Mouse (Mus musculus): Measurements from ENCODE around the gene Fam102a. TPM values are rescaled to one million over a fixed set of nuclear protein-coding genes. Genes with fewer than 3 reads are reported as not detected.

Fam102a gene
- polyA plus RNA-seq, 1 experiment from 2014 or later, result 5.7 TPM

DNA sequence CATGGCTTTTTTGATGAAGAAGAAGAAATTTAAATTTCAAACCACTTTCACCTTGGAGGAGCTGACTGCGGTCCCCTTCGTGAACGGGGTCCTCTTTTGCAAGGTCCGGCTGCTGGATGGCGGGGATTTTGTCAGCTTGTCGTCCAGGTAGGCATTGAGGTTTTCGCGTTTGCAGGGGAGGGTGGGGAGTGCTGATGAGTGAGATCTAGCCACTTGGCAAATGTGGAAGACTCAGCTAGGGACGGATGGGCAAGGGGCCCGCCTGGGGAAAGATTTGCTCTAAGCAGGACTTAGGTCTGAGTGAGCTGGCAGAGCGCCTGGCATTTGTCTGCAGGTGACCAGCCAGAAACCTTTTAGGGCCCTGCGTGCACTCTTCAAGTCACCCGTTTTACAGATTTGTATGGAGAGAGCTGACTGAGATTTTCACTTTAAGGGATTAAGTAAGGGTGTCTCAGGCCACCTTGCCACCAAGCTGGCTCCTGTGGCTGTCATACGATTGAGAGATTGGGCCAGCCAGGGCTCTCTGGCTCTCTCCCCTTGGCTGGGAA is 1.0 kb downstream of the Fam102a start:
- peak overlapping the region; percentile 96 for H3K9ac ChIP-seq
- H3K4me2 ChIP-seq, result peak overlapping the region; percentile 88
- H3K4me1 ChIP-seq, result peaks cover 58% of the 10 kb centered on the region
- H3K36me3 ChIP-seq, result no peaks in the 10 kb centered on the region
- H3K27ac ChIP-seq (replicated peaks), result peak overlapping the region; percentile 93
- WGBS, result 2% methylated on average over 14 of the region's 14 CpGs
- H3K27me3 ChIP-seq (replicated peaks), result no peaks in the 10 kb centered on the region
- no peaks in the 10 kb centered on the region for H3K9me3 ChIP-seq
- peak overlapping the region; percentile 95 for H3K4me3 ChIP-seq
- no peak for ATAC-seq (ENCODE audit: extremely low read depth, insufficient number of reproducible peaks, low FRiP score, low TSS enrichment)

DNA sequence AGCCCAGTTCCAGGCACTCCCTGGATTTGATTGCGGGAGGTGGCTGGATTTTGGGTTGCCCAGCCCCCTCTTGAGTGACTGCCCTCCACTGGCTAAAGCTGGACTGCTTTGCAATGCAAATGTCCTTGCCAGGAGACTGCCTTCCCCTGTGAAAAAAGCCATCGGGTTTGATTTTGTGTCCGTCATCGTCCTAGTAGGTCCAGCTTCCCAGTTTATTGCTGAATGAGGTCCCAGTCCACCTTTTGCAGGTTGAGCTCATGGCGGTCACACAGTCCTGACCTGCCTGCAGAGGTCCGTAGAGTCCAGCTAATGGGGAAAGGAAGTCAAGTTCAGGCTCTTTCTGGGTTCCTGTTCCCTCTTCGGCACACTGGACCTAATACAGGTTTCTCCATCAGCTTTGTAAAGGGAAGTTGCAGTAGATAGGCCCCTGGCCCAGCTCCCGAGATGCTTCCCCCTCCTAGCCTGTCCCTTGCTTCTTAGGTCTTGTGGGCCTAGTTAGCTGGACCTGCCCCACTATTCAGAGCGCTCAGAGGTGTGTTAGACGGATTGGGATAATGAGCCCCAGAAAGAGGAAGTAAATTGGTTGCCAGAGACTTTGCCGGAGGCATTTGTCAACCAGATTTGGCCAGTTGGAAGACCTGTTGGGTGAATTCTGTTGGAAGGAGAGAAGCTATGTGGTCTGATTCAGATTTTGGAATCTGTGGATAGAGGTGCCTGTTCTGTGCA is 1.7 kb downstream of the Fam102a start:
- Histone ChIP-seq H3K4me2 (peak overlapping the region; percentile 88), H3K4me1 (peaks cover 60% of the 10 kb centered on the region), H3K36me3 (no peaks in the 10 kb centered on the region), H3K27ac (replicated peaks) (peak overlapping the region; percentile 93), H3K9me3 (no peaks in the 10 kb centered on the region), H3K4me3 (peak overlapping the region; percentile 95), H3K9ac (peak overlapping the region; percentile 96), H3K27me3 (replicated peaks) (no peaks in the 10 kb centered on the region)
- WGBS, result 6% methylated on average over 11 of the region's 11 CpGs
- no peak for ATAC-seq (ENCODE audit: extremely low read depth, insufficient number of reproducible peaks, low FRiP score, low TSS enrichment)

DNA sequence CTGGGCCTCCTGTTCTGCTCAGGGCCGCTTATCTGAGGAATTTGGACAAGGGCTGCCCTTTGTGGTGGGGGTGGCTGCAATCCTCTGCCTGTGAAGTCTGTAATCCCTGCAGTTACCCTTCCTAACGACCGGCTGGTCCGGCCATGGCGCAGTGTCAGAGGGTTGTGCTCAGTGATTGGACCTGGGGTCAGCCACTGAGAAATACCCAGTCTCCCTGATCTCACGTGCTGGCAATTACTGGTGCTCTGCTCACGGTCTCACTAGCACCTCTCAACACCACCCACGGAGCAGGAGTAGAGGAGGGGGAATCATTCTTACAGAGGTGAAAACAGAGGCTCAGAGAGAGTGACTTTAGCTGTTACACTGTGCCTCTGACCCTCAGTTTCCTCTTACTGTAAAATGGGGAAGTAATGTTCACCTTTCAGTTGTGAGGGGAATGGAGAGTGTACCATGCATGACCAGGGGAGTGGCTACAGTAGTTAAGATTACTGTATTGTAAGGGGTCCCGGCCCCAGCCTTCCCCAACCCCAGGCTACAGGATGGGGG is 2.3 kb downstream of the Fam102a start:
- peaks cover 63% of the 10 kb centered on the region for H3K4me1 ChIP-seq
- no peak for ATAC-seq (ENCODE audit: extremely low read depth, insufficient number of reproducible peaks, low FRiP score, low TSS enrichment)
- peak overlapping the region; percentile 96 for H3K9ac ChIP-seq
- peak overlapping the region; percentile 93 for H3K27ac ChIP-seq (replicated peaks)
- WGBS, result 15% methylated on average over 9 of the region's 9 CpGs
- H3K4me3 ChIP-seq, result peak overlapping the region; percentile 95
- peak overlapping the region; percentile 88 for H3K4me2 ChIP-seq
- H3K36me3 ChIP-seq, result no peaks in the 10 kb centered on the region
- no peaks in the 10 kb centered on the region for H3K27me3 ChIP-seq (replicated peaks)
- H3K9me3 ChIP-seq, result no peaks in the 10 kb centered on the region

DNA sequence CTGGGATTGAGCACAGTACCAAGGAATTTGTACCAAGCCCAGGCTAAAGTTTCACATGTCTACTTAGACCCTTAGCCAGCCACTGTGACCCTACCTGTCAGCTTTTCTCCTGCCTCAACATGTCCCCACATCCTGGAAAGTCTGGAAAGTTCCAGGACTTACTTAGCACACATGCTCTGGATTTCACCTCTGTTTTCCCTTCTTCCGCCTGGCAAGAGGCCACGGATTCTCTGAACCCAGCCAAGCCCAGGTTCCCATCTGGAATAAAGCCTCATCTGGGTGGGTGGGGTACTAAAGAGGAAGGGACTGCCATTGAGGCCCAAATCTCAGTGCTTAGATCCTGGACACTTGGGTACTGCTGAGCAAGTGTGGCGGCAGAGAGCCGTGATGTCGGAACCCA is 2.8 kb downstream of the Fam102a start:
- 65% methylated on average over 5 of the region's 5 CpGs for WGBS
- no peak for ATAC-seq (ENCODE audit: extremely low read depth, insufficient number of reproducible peaks, low FRiP score, low TSS enrichment)
- Histone ChIP-seq H3K4me1 (peaks cover 68% of the 10 kb centered on the region), H3K27me3 (replicated peaks) (no peaks in the 10 kb centered on the region), H3K4me2 (peak overlapping the region; percentile 88), H3K36me3 (no peaks in the 10 kb centered on the region), H3K27ac (replicated peaks) (peak overlapping the region; percentile 93), H3K9ac (peak overlapping the region; percentile 96), H3K9me3 (no peaks in the 10 kb centered on the region), H3K4me3 (peak overlapping the region; percentile 95)

DNA sequence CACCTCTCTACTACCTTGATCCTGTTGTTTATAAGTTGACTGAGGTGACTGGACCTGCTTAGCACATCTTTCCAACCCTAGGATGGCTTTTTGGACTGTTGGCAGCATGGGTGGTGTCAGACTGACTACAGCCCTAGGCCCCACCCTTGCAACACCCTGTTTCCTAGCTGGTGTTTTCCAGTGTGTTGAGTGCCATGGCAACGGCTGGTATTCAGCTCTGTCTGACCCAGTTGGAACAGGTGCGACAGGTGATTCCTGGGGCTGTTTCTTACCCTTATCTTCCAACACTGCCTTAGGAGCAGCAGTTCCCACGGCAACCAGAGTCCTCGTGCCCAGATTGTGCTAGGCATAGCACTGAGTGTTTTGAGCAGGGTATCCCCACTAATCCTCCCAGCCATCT is 3.3 kb downstream of the Fam102a start:
- Histone ChIP-seq H3K4me2 (peak overlapping the region; percentile 88; the same call in 1 of the 2 replicates), H3K27me3 (replicated peaks) (no peaks in the 10 kb centered on the region), H3K27ac (replicated peaks) (0 out of 2 replicates have a peak overlapping the region, but pooled peaks have one; percentile 15), H3K4me3 (no peak overlapping the region), H3K9ac (peak overlapping the region; percentile 96; the same call in 1 of the 2 replicates), H3K4me1 (peaks cover 73% of the 10 kb centered on the region), H3K9me3 (no peaks in the 10 kb centered on the region), H3K36me3 (no peaks in the 10 kb centered on the region)
- 67% methylated on average over 4 of the region's 4 CpGs for WGBS
- ATAC-seq (ENCODE audit: extremely low read depth, insufficient number of reproducible peaks, low FRiP score, low TSS enrichment), result no peak

DNA sequence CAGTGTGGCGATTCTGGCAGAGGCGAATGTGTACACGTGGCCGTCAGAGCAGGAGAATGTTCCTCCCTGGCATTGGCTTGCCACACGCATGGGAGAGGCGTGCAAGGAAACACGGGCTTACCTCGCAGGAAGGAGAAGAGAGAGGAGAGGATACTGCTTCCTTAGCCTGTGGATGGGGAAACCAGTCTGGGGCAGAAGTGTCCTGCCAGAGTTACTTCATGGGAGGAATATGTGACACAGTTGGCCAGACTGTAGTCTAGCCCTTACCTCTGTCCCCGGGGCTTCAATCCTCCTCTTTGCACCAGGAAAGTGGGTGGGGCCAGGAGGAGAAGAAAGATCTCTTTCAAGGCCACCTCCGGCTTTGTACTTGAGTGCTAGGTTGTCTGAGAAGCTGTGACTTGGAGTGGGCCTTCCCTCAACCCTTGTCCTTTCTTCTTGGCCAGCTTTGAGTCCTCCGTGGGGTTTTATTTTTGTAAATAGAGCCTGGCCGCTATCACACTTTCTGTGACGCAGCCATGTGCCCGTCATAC is 4.4 kb downstream of the Fam102a start:
- H3K4me1 ChIP-seq, result peaks cover 65% of the 10 kb centered on the region
- no peak overlapping the region for H3K4me2 ChIP-seq
- no peak for ATAC-seq (ENCODE audit: extremely low read depth, insufficient number of reproducible peaks, low FRiP score, low TSS enrichment)
- 66% methylated on average over 14 of the region's 14 CpGs for WGBS
- no peaks in the 10 kb centered on the region for H3K27me3 ChIP-seq (replicated peaks)
- H3K36me3 ChIP-seq, result peaks cover 5% of the 10 kb centered on the region; the same call in 1 of the 2 replicates
- H3K9ac ChIP-seq, result peak overlapping the region; percentile 37; the same call in 1 of the 2 replicates
- H3K4me3 ChIP-seq, result no peak overlapping the region
- no peaks in the 10 kb centered on the region for H3K9me3 ChIP-seq
- H3K27ac ChIP-seq (replicated peaks), result peak overlapping the region; percentile 15; the same call in 1 of the 2 replicates

DNA sequence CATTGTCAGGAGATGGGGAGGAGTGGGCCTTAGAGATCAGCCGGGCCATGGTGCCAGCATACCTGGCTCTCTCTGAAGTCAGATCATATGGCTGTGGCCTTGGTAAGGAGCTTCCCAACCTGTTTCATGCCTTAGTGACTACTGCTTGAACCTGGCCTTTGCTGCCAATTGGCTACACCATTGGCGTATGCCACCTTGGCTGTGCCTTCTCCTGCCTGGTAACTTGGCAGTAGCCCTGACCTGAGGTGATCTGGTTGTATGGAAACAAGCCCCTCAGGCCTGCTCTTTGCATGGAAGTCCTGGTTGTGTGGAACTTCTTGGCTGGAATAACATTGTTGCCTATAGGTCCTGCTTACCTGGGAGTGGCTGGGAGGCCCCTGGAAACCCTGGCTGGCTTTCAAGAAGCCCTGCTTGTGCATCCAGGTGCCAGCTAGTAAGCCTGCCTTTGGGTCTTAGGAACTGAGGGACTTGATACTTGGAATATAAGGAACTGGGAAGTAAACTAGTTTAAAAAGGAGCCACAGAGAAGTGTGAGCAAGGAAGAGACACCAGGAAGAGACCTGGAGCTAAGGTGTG is 6.3 kb downstream of the Fam102a start:
- H3K4me3 ChIP-seq, result no peak overlapping the region
- H3K9me3 ChIP-seq, result no peaks in the 10 kb centered on the region
- peaks cover 56% of the 10 kb centered on the region for H3K4me1 ChIP-seq
- ATAC-seq (ENCODE audit: extremely low read depth, insufficient number of reproducible peaks, low FRiP score, low TSS enrichment), result no peak
- no peak overlapping the region for H3K4me2 ChIP-seq
- H3K36me3 ChIP-seq, result peaks cover 5% of the 10 kb centered on the region; the same call in 1 of the 2 replicates
- no peak overlapping the region for H3K27ac ChIP-seq (replicated peaks)
- H3K9ac ChIP-seq, result no peak overlapping the region
- no peaks in the 10 kb centered on the region for H3K27me3 ChIP-seq (replicated peaks)
- 92% methylated on average over 2 of the region's 2 CpGs for WGBS

DNA sequence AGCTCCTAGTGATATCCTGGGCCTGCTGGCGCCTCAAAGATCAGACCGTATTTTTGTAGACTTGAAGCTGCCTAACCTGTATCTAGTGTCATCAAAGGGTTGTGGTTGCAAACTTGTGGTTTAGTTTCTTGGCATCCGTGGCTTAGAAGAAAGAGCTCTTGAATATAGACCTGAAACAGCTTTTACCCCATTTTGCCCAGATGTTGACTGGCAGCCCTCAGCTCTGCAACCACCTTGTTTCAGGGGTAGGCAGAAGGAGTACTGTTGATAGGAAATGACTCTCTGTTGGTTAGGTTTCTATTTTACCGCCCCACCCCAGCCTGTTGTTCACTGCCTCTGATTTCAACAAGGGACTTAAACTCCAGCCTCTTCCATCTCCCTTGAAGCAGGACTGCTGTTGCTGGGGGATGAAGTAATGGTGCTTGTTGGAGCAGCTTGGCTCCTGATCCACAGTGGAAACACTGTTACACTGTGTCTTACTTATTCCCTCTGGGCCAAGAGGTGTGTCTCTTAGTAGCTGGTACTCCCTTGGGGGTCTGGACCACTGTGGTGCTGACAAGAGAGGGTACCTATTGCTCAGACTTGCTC is 6.9 kb downstream of the Fam102a start:
- Histone ChIP-seq H3K36me3 (peaks cover 5% of the 10 kb centered on the region; the same call in 1 of the 2 replicates), H3K4me2 (no peak overlapping the region), H3K9ac (no peak overlapping the region), H3K27me3 (replicated peaks) (no peaks in the 10 kb centered on the region), H3K4me1 (peaks cover 53% of the 10 kb centered on the region), H3K27ac (replicated peaks) (no peak overlapping the region), H3K9me3 (no peaks in the 10 kb centered on the region), H3K4me3 (no peak overlapping the region)
- no peak for ATAC-seq (ENCODE audit: extremely low read depth, insufficient number of reproducible peaks, low FRiP score, low TSS enrichment)
- WGBS, result 81% methylated on average over 4 of the region's 4 CpGs

DNA sequence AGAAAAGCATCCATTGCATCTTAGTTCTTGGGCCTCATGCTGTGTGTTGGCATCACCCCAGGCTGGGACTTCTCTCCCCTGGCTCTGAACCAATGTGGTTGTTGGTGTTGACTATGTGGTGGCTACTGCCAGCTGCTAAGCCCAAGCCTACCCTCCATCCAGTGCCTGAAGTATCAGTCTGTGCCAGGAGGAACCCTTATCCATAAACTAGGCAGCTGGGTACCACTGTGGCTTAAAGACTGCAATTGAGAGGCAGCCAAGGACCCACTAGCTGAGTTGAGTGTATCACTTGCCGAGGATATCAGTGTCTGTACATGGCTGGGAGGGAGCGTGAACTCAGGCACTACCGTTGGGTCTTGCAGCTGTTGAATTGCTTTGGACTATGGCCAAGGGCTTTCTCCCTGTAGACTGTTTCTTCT is 7.9 kb downstream of the Fam102a start:
- Histone ChIP-seq H3K27ac (replicated peaks) (no peak overlapping the region), H3K4me3 (no peak overlapping the region), H3K4me1 (peaks cover 53% of the 10 kb centered on the region), H3K27me3 (replicated peaks) (no peaks in the 10 kb centered on the region), H3K4me2 (no peak overlapping the region), H3K9me3 (no peaks in the 10 kb centered on the region), H3K36me3 (peaks cover 5% of the 10 kb centered on the region; the same call in 1 of the 2 replicates), H3K9ac (no peak overlapping the region)
- 40% methylated on average over 3 of the region's 3 CpGs for WGBS
- ATAC-seq (ENCODE audit: extremely low read depth, insufficient number of reproducible peaks, low FRiP score, low TSS enrichment), result no peak

DNA sequence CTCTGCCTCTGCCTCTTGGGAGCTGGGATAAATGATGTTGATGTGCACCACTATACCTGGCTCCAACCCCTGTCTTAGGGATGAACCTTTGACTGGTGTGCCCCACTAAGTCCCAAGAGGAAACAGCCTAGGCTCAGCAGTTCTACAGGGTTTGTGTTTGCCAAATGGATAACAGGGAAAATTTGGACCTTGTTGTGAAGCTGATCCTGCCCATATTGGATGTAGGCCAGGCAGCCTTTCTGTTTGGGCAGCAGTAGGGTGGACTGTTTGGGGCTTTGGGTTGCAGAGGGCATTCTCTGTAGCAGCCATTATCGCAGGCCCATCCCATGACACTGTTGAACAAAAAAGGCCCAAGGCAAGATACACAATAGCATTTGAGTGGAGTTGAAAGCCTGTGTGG is 11.8 kb downstream of the Fam102a start:
- Histone ChIP-seq H3K4me3 (no peak overlapping the region), H3K36me3 (peaks cover 5% of the 10 kb centered on the region; the same call in 1 of the 2 replicates), H3K4me1 (peaks cover 54% of the 10 kb centered on the region), H3K4me2 (no peak overlapping the region), H3K9ac (no peak overlapping the region), H3K27me3 (replicated peaks) (no peaks in the 10 kb centered on the region), H3K27ac (replicated peaks) (no peak overlapping the region), H3K9me3 (no peaks in the 10 kb centered on the region)
- WGBS, result 92% methylated on average over 1 of the region's 1 CpGs
- ATAC-seq (ENCODE audit: extremely low read depth, insufficient number of reproducible peaks, low FRiP score, low TSS enrichment), result no peak

DNA sequence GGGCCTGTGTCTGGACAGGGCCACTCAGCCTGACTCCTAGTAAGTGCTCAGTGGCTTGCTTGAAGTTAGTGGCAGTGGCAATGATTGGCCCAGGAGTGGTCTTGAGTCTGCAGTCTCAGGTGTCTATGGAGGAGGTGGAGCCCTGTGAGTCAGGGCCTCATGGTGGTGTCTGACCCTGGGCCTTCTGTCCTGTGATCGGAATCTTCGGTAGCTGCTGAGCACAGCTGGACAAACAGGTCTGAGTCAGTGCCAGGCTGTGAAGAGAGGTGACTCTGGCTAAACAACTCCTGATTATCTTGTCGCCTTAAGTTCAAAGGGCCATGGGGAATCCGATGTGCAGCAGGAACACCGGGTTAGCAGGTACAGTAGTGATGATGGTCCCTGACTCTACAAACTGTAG is 12.2 kb downstream of the Fam102a start:
- H3K36me3 ChIP-seq, result peaks cover 5% of the 10 kb centered on the region; the same call in 1 of the 2 replicates

More for the DNA sequence above, 12.2 kb downstream of the Fam102a start:
- peaks cover 51% of the 10 kb centered on the region for H3K4me1 ChIP-seq
- 66% methylated on average over 5 of the region's 5 CpGs for WGBS
- H3K9me3 ChIP-seq, result no peaks in the 10 kb centered on the region
- ATAC-seq (ENCODE audit: extremely low read depth, insufficient number of reproducible peaks, low FRiP score, low TSS enrichment), result no peak
- H3K27me3 ChIP-seq (replicated peaks), result no peaks in the 10 kb centered on the region
- H3K4me3 ChIP-seq, result no peak overlapping the region
- no peak overlapping the region for H3K27ac ChIP-seq (replicated peaks)
- H3K4me2 ChIP-seq, result no peak overlapping the region
- no peak overlapping the region for H3K9ac ChIP-seq

Measured in heart, embryonic 13.5 days (tissue).